Mouse (Mus musculus) MEL (cell line): Measurements from ENCODE around the gene Slc16a6. TPM values are rescaled to one million over a fixed set of nuclear protein-coding genes. Genes with fewer than 3 reads are reported as not detected.

Experiments used
- DNase-seq: peaks from one replicate; pipeline ENCODE4 v3.0.0; 2011; ENCODE audit warnings: low read depth, low spot score
- H3K27ac ChIP-seq: 2 replicates; pipeline ENCODE4 v1.5.1; 2012; ENCODE audit warnings: low read depth, mild to moderate bottlenecking, control low read depth, low read length, moderate library complexity; ENCODE audit not compliant: control insufficient read depth
- H3K27me3 ChIP-seq, 2 experiments: fragments of 150-350 bp in 1 of 2; sonication (generic) in 1 of 2; 2 replicates each; pipeline ENCODE4 v1.6.1; 2012; ENCODE audit warnings: low read length in 2 of 2, mild to moderate bottlenecking in 2 of 2, improper control_type of control experiment in 1 of 2, moderate library complexity in 1 of 2; ENCODE audit not compliant: insufficient read depth in 2 of 2, control insufficient read depth in 1 of 2
- H3K36me3 ChIP-seq, 2 experiments: 2 replicates each; pipeline ENCODE4 v1.6.1; 2012 to 2014; ENCODE audit warnings: low read length in 2 of 2, improper control_type of control experiment in 1 of 2, inconsistent platforms in 1 of 2, mild to moderate bottlenecking in 1 of 2; ENCODE audit not compliant: insufficient read depth in 2 of 2, control insufficient read depth in 1 of 2
- H3K4me1 ChIP-seq, 2 experiments: fragments of 150-350 bp in 1 of 2; sonication (generic) in 1 of 2; 2 replicates each; pipeline ENCODE4 v1.6.1; 2012; ENCODE audit warnings: low read length in 2 of 2, improper control_type of control experiment in 1 of 2, mild to moderate bottlenecking in 1 of 2; ENCODE audit not compliant: insufficient read depth in 2 of 2, control insufficient read depth in 1 of 2
- H3K4me3 ChIP-seq, 2 experiments: fragments of 150-350 bp in 1 of 2; sonication (generic) in 1 of 2; 2 replicates each; pipeline ENCODE4 v1.5.1; 2012; ENCODE audit warnings: low read depth in 2 of 2, low read length in 2 of 2, mild to moderate bottlenecking in 2 of 2, moderate library complexity in 2 of 2, control low read depth in 1 of 2, improper control_type of control experiment in 1 of 2; ENCODE audit not compliant: control insufficient read depth in 1 of 2, insufficient read depth in 1 of 2
- H3K79me2 ChIP-seq: 2 replicates; pipeline ENCODE4 v1.6.1; 2012; ENCODE audit warnings: mild to moderate bottlenecking, low read length, moderate library complexity; ENCODE audit not compliant: control insufficient read depth, poor library complexity, insufficient read depth
- H3K9ac ChIP-seq: 2 replicates; pipeline ENCODE4 v1.6.1; 2012; ENCODE audit warnings: low read depth, mild to moderate bottlenecking, control low read depth, low read length, moderate library complexity; ENCODE audit not compliant: control insufficient read depth, poor library complexity, severe bottlenecking
- H3K9me3 ChIP-seq: fragments of 150-350 bp; sonication (generic); replicated peaks from 2 replicates; pipeline ENCODE4 v1.6.1; 2012; ENCODE audit warnings: mild to moderate bottlenecking, low read length, improper control_type of control experiment, moderate library complexity; ENCODE audit not compliant: insufficient read depth
- BHLHE40 ChIP-seq: IDR thresholded peaks from 2 replicates; pipeline ENCODE4 v1.6.1; 2012; ENCODE audit warnings: low read depth, mild to moderate bottlenecking, inconsistent platforms, low read length, improper control_type of control experiment, borderline replicate concordance
- CTCF ChIP-seq, 3 experiments: IDR thresholded peaks in 2 of 3; conservative IDR thresholded peaks in 1 of 3; 2 replicates each; pipeline ENCODE4 v1.5.1; 2011 to 2012; ENCODE audit warnings: low read length in 3 of 3, low read depth in 2 of 3, mild to moderate bottlenecking in 2 of 3, improper control_type of control experiment in 1 of 3, inconsistent platforms in 1 of 3, mixed read lengths in 1 of 3, moderate library complexity in 1 of 3; ENCODE audit not compliant: control insufficient read depth in 1 of 3, insufficient read depth in 1 of 3, poor library complexity in 1 of 3, severe bottlenecking in 1 of 3
- E2F4 ChIP-seq: IDR thresholded peaks from 2 replicates; pipeline ENCODE4 v1.6.1; 2011; ENCODE audit warnings: low read depth, low read length, improper control_type of control experiment, borderline replicate concordance
- ELF1 ChIP-seq: IDR thresholded peaks from 2 replicates; pipeline ENCODE4 v1.6.1; 2014; ENCODE audit warnings: low read depth, mild to moderate bottlenecking, inconsistent platforms, low read length, improper control_type of control experiment, moderate library complexity
- EP300 ChIP-seq, 2 experiments: IDR thresholded peaks; 2 replicates each; pipeline ENCODE4 v1.6.1; 2011; ENCODE audit warnings: improper control_type of control experiment in 2 of 2, low read length in 2 of 2, low read depth in 1 of 2, mild to moderate bottlenecking in 1 of 2
- ETS1 ChIP-seq: IDR thresholded peaks from 2 replicates; pipeline ENCODE4 v1.6.1; 2012; ENCODE audit warnings: low read depth, mild to moderate bottlenecking, inconsistent platforms, low read length, improper control_type of control experiment, moderate library complexity
- GABPA ChIP-seq: IDR thresholded peaks from 2 replicates; pipeline ENCODE4 v1.6.1; 2012; ENCODE audit warnings: low read depth, mild to moderate bottlenecking, inconsistent platforms, low read length, improper control_type of control experiment, moderate library complexity
- JUND ChIP-seq: IDR thresholded peaks from 2 replicates; pipeline ENCODE4 v1.6.1; 2011; ENCODE audit warnings: low read depth, mild to moderate bottlenecking, improper control_type of control experiment, low read length
- MAFK ChIP-seq: IDR thresholded peaks from 2 replicates; pipeline ENCODE4 v1.6.1; 2011; ENCODE audit warnings: low read depth, mild to moderate bottlenecking, low read length, improper control_type of control experiment, borderline replicate concordance
- MAX ChIP-seq: IDR thresholded peaks from 2 replicates; pipeline ENCODE4 v1.6.1; 2011; ENCODE audit warnings: low read length, improper control_type of control experiment
- MEF2A ChIP-seq: IDR thresholded peaks from 2 replicates; pipeline ENCODE4 v1.6.1; 2014; ENCODE audit warnings: low read depth, mild to moderate bottlenecking, inconsistent platforms, low read length, improper control_type of control experiment; ENCODE audit not compliant: poor library complexity, insufficient replicate concordance, severe bottlenecking; ENCODE audit errors: extremely low read depth
- MXI1 ChIP-seq: IDR thresholded peaks from 2 replicates; pipeline ENCODE4 v1.6.1; 2011; ENCODE audit warnings: mild to moderate bottlenecking, low read depth, low read length, improper control_type of control experiment
- MYC ChIP-seq: IDR thresholded peaks from 2 replicates; pipeline ENCODE4 v1.6.1; 2011; ENCODE audit warnings: low read depth, mild to moderate bottlenecking, low read length, improper control_type of control experiment, moderate library complexity
- NELFE ChIP-seq: IDR thresholded peaks from 2 replicates; pipeline ENCODE4 v1.6.1; 2011; ENCODE audit warnings: low read depth, low read length, improper control_type of control experiment
- NRF1 ChIP-seq: IDR thresholded peaks from 2 replicates; pipeline ENCODE4 v1.6.1; 2014; ENCODE audit warnings: low read depth, mild to moderate bottlenecking, inconsistent platforms, low read length, improper control_type of control experiment, moderate library complexity; ENCODE audit not compliant: poor library complexity, insufficient read depth, severe bottlenecking
- POLR2A ChIP-seq, 2 experiments: IDR thresholded peaks; 2 replicates each; pipeline ENCODE4 v1.6.1; 2011 to 2012; ENCODE audit warnings: low read length in 2 of 2, mild to moderate bottlenecking in 2 of 2, control low read depth in 1 of 2, improper control_type of control experiment in 1 of 2, low read depth in 1 of 2, moderate library complexity in 1 of 2; ENCODE audit not compliant: control insufficient read depth in 1 of 2, insufficient read depth in 1 of 2, poor library complexity in 1 of 2
- RAD21 ChIP-seq: IDR thresholded peaks from 2 replicates; pipeline ENCODE4 v1.6.1; 2011; ENCODE audit warnings: mild to moderate bottlenecking, low read depth, low read length, improper control_type of control experiment
- RCOR1 ChIP-seq: IDR thresholded peaks from 2 replicates; pipeline ENCODE4 v1.6.1; 2012; ENCODE audit warnings: low read depth, mild to moderate bottlenecking, inconsistent platforms, low read length, improper control_type of control experiment
- SIN3A ChIP-seq: IDR thresholded peaks from 2 replicates; pipeline ENCODE4 v1.6.1; 2012; ENCODE audit warnings: low read length, improper control_type of control experiment, inconsistent platforms
- SMC3 ChIP-seq: IDR thresholded peaks from 2 replicates; pipeline ENCODE4 v1.6.1; 2011; ENCODE audit warnings: low read depth, low read length, improper control_type of control experiment
- TBP ChIP-seq: IDR thresholded peaks from 2 replicates; pipeline ENCODE4 v1.8.0; 2011; ENCODE audit warnings: low read depth, low read length, improper control_type of control experiment
- TCF12 ChIP-seq: IDR thresholded peaks from 2 replicates; pipeline ENCODE4 v1.6.1; 2014; ENCODE audit warnings: low read depth, mild to moderate bottlenecking, inconsistent platforms, low read length, improper control_type of control experiment, moderate library complexity
- UBTF ChIP-seq: IDR thresholded peaks from 2 replicates; pipeline ENCODE4 v1.6.1; 2012; ENCODE audit warnings: low read depth, mild to moderate bottlenecking, inconsistent platforms, low read length, improper control_type of control experiment, moderate library complexity, borderline replicate concordance; ENCODE audit not compliant: insufficient read depth
- ZC3H11A ChIP-seq: IDR thresholded peaks from 2 replicates; pipeline ENCODE4 v1.6.1; 2012; ENCODE audit warnings: low read depth, mild to moderate bottlenecking, inconsistent platforms, low read length, improper control_type of control experiment
- ZKSCAN1 ChIP-seq: IDR thresholded peaks from 2 replicates; pipeline ENCODE4 v1.6.1; 2012; ENCODE audit warnings: low read depth, mild to moderate bottlenecking, inconsistent platforms, low read length, improper control_type of control experiment, moderate library complexity
- ZNF384 ChIP-seq: IDR thresholded peaks from 2 replicates; pipeline ENCODE4 v1.6.1; 2012; ENCODE audit warnings: low read depth, mild to moderate bottlenecking, inconsistent platforms, low read length, improper control_type of control experiment
- polyA plus RNA-seq, 2 experiments: library from polyadenylated mRNA; stranded (reverse) in 1 of 2; unstranded in 1 of 2; fragments of >175 nt in 1 of 2; fragments of >200 nt in 1 of 2; gene quantifications; 2 replicates each; pipeline versions ENCODE4 v1.2.1 to v1.2.4; 2012; ENCODE audit warnings: low replicate concordance in 2 of 2, low read depth in 1 of 2; ENCODE audit not compliant: insufficient read length in 2 of 2, insufficient read depth in 1 of 2, missing spikeins in 1 of 2
- total RNA-seq: library from RNA; depleted of rRNA; stranded (reverse); fragments of 300-350 nt; gene quantifications from 2 replicates; pipeline ENCODE4 v1.2.3, GENCODE M21; 2012

The Slc16a6 gene
- total and polyA plus RNA-seq, 3 experiments = 34.0 to 41.6 TPM; not detected in 1

- no peak for TF ChIP-seq MAFK
Measured at GRCm38 (mm10) chr11:109443468-109444263, 29.7 kb downstream of the Slc16a6 start (continued).

GRCm38 (mm10) chr11:109442166-109442730, 31.1 kb downstream of the Slc16a6 start:
- Histone ChIP-seq H3K9me3 (no peaks in the 10 kb centered on the region), H3K27ac (no peak overlapping the region), H3K4me1 (peaks cover 0 to 7% of the 10 kb centered on the region in 2 experiments; a peak in 3 of 4 replicates), H3K36me3 (peaks cover 0 to 8% of the 10 kb centered on the region in 2 experiments; a peak in 1 of 4 replicates), H3K27me3 (no peaks in the 10 kb centered on the region), H3K79me2 (peaks cover 2% of the 10 kb centered on the region; the same call in 1 of the 2 replicates), H3K9ac (no peak overlapping the region), H3K4me3 (no peak overlapping the region)
- TF ChIP-seq MXI1 (no peak), TBP (no peak)
- DNase-seq = no peak

- peaks cover 0 to 8% of the 10 kb centered on the region in 2 experiments; a peak in 1 of 4 replicates for H3K36me3 ChIP-seq
- H3K4me3 ChIP-seq = no peak overlapping the region; a peak in 1 of 4 replicates
- peaks cover 2% of the 10 kb centered on the region; the same call in 1 of the 2 replicates for H3K79me2 ChIP-seq
- TF ChIP-seq UBTF = no peak
- 0 out of 2 replicates have a peak, but pooled peaks have one; percentile 19 for TF ChIP-seq RCOR1
- no peak for TF ChIP-seq NRF1
- peak; percentile 98 for TF ChIP-seq SMC3
- TF ChIP-seq CTCF (IDR thresholded peaks at IDR 0.05 in 2 of 3, conservative IDR thresholded peaks at IDR 0.05 in 1 of 3; ENCODE audit: control insufficient read depth in 1 of 3, insufficient read depth in 1 of 3, low read depth in 2 of 3, low read length in 3 of 3, poor library complexity in 1 of 3, severe bottlenecking in 1 of 3) = peak in 2 of 3 experiments; percentile 81 to 83; a peak in 5 of 6 replicates
- no peak; a peak in 1 of 4 replicates for TF ChIP-seq EP300 (IDR thresholded peaks at IDR 0.05; ENCODE audit: low read depth in 1 of 2, low read length in 2 of 2)
- TF ChIP-seq BHLHE40 = no peak; the same call in 1 of the 2 replicates
- TF ChIP-seq ELF1 = peak; percentile 18; the same call in 1 of the 2 replicates
- no peak for TF ChIP-seq E2F4
- TF ChIP-seq ZC3H11A = peak; percentile 98
- peak; percentile 72 for TF ChIP-seq SIN3A
- TF ChIP-seq MYC = 0 out of 2 replicates have a peak, but pooled peaks have one; percentile 72
- TF ChIP-seq NELFE = no peak
- peak; percentile 65; the same call in 1 of the 2 replicates for TF ChIP-seq JUND
- 0 out of 2 replicates have a peak, but pooled peaks have one; percentile 30 for TF ChIP-seq ETS1
- TF ChIP-seq MAX = no peak
- no peak for TF ChIP-seq MEF2A
- no peak for TF ChIP-seq GABPA
- no peak for TF ChIP-seq ZKSCAN1
- TF ChIP-seq POLR2A (IDR thresholded peaks at IDR 0.05; ENCODE audit: control insufficient read depth in 1 of 2, insufficient read depth in 1 of 2, low read depth in 1 of 2, low read length in 2 of 2, poor library complexity in 1 of 2) = no peak
- TF ChIP-seq RAD21 = peak; percentile 97
- no peak for TF ChIP-seq ZNF384
- TF ChIP-seq TCF12 = no peak
- H3K9me3 ChIP-seq = no peaks in the 10 kb centered on the region
- no peak overlapping the region; the same call in 1 of the 2 replicates for H3K9ac ChIP-seq
- H3K27ac ChIP-seq = no peak overlapping the region
- peak; percentile 89 for DNase-seq
- H3K4me1 ChIP-seq = peaks cover 0 to 7% of the 10 kb centered on the region in 2 experiments; a peak in 3 of 4 replicates
- H3K27me3 ChIP-seq = no peaks in the 10 kb centered on the region
Measured at GRCm38 (mm10) chr11:109441119-109441518, 32.3 kb downstream of the Slc16a6 start.
